Mouse (Mus musculus): ENCODE data around the gene Nphp4. TPM values are rescaled to one million over a fixed set of nuclear protein-coding genes. Genes with fewer than 3 reads are reported as not detected.

Nphp4 gene
- 6.7 and 7.7 TPM in 2 replicates for polyA plus RNA-seq (2012; rRNA removed)

GRCm38 (mm10) chr4:152476427-152477023, at the start of gene Nphp4:
TSS of gene Nphp4 (plus strand) at chr4:152476706.

GRCm38 (mm10) chr4:152477466-152478223, 1.1 kb downstream of the Nphp4 start, which contains the start of gene Kcnab2:
TSS of gene Kcnab2 (minus strand) at chr4:152477871.

Other genes starting within 250 kb of the Nphp4 start
- gene Gpr153, start 202.5 kb upstream of the Nphp4 start, polyA plus RNA-seq (2012; rRNA removed): 17.2 and 17.6 TPM in 2 replicates
- gene Hes3, start 185.0 kb upstream of the Nphp4 start, polyA plus RNA-seq (2012; rRNA removed): 2.3 and 4.1 TPM in 2 replicates
- 16.5 and 21.5 TPM in 2 replicates for gene Icmt, start 179.5 kb upstream of the Nphp4 start, polyA plus RNA-seq (2012; rRNA removed)
- 7.8 and 10.3 TPM in 2 replicates for gene Rnf207, start 157.7 kb upstream of the Nphp4 start, polyA plus RNA-seq (2012; rRNA removed)
- 900 and 1,298 TPM in 2 replicates for gene Rpl22, start 151.0 kb upstream of the Nphp4 start, polyA plus RNA-seq (2012; rRNA removed)
- 1.3 and 1.5 TPM in 2 replicates for gene Chd5, start 138.1 kb upstream of the Nphp4 start, polyA plus RNA-seq (2012; rRNA removed)
- gene Kcnab2, start 1.2 kb downstream of the Nphp4 start, polyA plus RNA-seq (2012; rRNA removed): 6.8 and 7.7 TPM in 2 replicates